Mouse (Mus musculus): ENCODE results near the gene Atp5d.

Gene Atp5d

DNA sequence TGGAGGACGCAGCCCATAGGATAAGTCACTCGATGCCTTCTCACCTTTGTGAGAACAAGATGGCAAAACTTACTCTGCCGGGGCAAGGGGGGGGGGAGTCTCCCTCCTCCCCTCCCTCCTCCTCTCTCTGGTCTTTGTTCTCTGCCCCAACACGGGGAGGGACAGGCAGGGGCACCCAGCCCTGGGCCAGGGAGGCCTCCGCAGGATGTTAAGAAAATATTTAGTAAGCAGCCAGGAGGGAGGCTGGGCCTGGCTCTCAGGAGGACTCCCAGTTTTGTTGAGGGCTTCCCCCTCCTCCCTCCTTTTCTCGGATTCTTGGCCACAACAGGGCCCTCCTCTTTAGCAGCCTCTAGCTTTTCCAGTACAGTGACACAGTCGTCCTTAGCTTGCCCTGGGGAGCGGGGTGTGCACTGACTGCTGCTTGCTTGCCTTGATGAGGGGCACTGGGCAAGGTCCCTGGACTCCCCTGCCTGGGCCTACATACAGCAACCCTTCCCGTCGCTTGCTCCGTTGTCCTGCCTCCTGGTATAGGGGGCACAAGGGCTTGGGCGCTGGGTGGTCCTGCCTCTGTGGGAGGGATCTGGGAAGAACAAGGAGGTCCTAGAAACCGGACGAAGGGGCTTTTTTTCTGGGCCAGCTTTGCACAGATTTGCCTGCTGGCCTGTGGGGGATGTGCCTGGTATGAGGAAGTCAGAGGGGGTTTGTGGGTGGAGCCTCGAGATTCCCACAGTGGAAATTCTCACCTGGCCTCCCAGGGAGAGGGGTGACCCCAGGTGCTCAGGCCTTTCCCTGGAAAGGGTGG, 13.8 kb downstream of the Atp5d start:
- no peak for DNase-seq (ENCODE audit: low read depth, low spot score)

GRCm38 (mm10) chr10:80152873-80153260, 14.4 kb downstream of the Atp5d start:
- no peak for DNase-seq (ENCODE audit: low read depth, low spot score)

DNA sequence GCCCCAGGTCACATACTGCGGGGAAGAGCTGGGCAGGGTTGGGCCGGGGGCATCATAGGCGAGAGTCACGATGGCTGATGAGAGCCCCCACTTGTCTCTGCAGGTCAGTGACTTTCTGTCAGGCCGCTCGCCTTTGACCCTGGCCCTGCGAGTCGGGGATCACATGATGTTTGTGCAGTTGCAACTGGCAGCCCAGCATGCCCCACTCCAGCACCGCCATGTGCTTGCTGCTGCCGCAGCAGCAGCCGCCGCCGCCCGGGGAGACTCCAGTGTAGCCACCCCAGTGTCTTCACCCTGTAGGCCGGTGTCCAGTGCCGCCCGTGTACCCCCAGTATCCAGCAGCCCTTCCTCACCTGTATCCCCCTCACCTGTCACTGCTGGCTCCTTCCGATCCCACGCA, 15.3 kb downstream of the Atp5d start:
- DNase-seq (ENCODE audit: low read depth, low spot score): no peak

- DNase-seq (ENCODE audit: low read depth, low spot score): no peak
Observed at GRCm38 (mm10) chr10:80154384-80154783, 16.0 kb downstream of the Atp5d start.

GRCm38 (mm10) chr10:80155277-80155676, 16.8 kb downstream of the Atp5d start:
- no peak for DNase-seq (ENCODE audit: low read depth, low spot score)

- DNase-seq (ENCODE audit: low read depth, low spot score): no peak
Observed at GRCm38 (mm10) chr10:80156002-80156751, 17.7 kb downstream of the Atp5d start.

DNA sequence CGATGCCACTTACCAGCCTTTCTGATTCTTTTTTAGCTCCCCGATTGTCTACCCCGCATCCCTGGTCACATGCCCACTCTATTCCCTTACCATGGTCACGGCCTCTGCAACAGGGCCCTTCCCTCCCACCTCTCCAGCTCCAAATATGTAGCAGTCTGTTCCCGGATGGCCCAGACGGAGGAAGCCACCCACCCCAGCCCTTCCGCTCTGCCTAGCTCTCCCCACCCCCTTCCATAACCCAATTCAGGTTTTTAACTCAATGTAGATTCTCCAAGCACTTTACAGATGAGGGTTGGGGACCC, 18.3 kb downstream of the Atp5d start:
- no peak for DNase-seq (ENCODE audit: low read depth, low spot score)

DNA sequence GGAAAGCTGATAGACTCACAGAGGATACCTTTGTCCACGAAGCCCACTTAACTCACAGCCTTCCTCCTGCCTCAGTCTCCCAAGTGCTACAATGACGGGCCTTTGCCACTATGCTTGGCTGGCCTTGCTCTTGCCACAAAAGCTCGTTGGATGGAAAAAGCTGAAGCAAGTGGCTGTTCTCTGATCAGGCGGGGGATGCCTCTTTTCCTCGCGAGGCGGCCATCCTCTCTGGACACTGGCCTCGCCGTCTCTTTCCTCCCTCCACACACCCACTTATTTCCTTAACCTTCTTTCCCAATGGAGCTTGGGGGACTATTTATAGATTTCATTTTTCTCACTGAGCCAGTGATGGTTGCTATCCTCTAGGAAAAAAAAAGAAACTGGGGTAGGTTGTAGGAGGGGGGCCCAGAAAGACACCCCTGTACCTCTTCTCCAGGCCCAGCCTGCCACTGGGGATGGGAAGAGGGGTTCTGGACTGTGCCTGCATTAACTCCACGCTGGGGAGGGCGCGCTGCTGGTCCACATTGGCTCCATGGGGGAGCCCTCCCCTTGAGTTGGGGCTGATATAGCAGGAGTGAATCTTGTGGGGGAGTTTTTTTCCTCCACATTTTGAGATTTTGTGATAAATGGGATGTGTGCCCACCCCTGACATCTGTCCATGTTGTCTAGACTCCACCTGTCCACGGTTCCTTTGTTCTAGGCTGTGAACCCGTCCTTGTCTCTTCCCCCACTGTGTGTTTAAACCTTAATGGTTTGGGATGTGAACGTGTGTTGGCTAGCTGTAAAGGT, 18.9 kb downstream of the Atp5d start:
- DNase-seq (ENCODE audit: low read depth, low spot score): no peak

GRCm38 (mm10) chr10:80158307-80158986, 20.0 kb downstream of the Atp5d start:
- no peak for DNase-seq (ENCODE audit: low read depth, low spot score)

GRCm38 (mm10) chr10:80159021-80159560, 20.7 kb downstream of the Atp5d start:
- peak; percentile 70 for DNase-seq (ENCODE audit: low read depth, low spot score)

- peak; percentile 99 for DNase-seq (ENCODE audit: low read depth, low spot score)
Observed at GRCm38 (mm10) chr10:80159561-80160454, 21.4 kb downstream of the Atp5d start.

GRCm38 (mm10) chr10:80160455-80161371, 22.3 kb downstream of the Atp5d start:
- no peak for DNase-seq (ENCODE audit: low read depth, low spot score)

GRCm38 (mm10) chr10:80161522-80162242, 23.2 kb downstream of the Atp5d start:
- DNase-seq (ENCODE audit: low read depth, low spot score): peak; percentile 62

GRCm38 (mm10) chr10:80162243-80162608, 23.8 kb downstream of the Atp5d start:
- no peak for DNase-seq (ENCODE audit: low read depth, low spot score)

GRCm38 (mm10) chr10:80162716-80163299, 24.4 kb downstream of the Atp5d start:
- DNase-seq (ENCODE audit: low read depth, low spot score): no peak

DNA sequence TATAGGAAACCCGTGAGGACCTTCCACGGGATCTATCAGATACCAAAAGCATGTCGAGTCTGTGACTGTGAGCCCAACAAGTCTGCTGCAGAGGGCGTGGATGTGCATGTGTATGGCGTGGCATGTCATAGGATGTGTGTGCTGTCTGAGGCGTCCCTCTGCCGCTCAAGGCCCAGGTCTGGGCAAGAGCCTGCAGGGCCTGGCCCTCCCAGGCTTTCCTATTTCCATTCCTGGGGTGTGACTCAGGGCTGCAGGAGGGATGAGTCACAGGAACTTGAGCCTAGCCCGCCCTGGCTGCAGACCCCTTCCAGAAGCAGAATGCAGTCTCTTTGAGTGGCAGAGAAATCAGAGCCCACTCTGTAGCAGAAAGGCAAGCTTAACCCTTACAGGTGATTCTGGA, 25.3 kb downstream of the Atp5d start:
- no peak for DNase-seq (ENCODE audit: low read depth, low spot score)

GRCm38 (mm10) chr10:80164161-80164997, 25.9 kb downstream of the Atp5d start:
- DNase-seq (ENCODE audit: low read depth, low spot score): no peak

DNA sequence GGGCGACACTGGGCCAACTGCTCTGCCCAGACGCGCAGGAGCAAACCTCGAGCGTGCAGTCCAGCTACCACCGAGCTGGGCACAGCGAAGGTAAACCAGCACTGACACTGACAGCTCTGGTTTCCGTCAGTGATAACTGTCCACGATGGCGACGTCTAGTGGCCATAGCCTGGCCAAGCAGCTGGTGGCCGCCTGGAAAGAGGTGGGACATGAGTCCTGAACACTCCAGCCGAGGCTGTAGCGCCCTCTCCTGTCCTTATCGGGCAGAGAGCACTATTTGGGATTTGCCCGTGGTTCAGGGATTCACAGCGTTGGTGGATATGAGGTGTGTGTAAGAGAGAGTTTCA, 26.5 kb downstream of the Atp5d start:
- peak; percentile 95 for DNase-seq (ENCODE audit: low read depth, low spot score)
